8 mouse cellular contexts compared by ENCODE assay signal in genomic region chr4:106847591-106848289, GRCm38 (mm10). TPM values are rescaled to one million over a fixed set of nuclear protein-coding genes. Genes with fewer than 3 reads are reported as not detected.
DNase-seq lines count a peak whose midpoint lies in the region; ATAC-seq and TF ChIP-seq lines count a peak whose summit lies in the region.

No protein-coding gene starts in this region.

- no peaks in the 10 kb centered on the region for H3K36me3 ChIP-seq in CH12.LX (replicated peaks in 1 of 2; ENCODE audit: control insufficient read depth in 1 of 2, insufficient read depth in 1 of 2, low read length in 1 of 2)
- no peaks in the 10 kb centered on the region for H3K36me3 ChIP-seq in intestine, embryonic 15.5 days
- no peaks in the 10 kb centered on the region for H3K36me3 ChIP-seq in liver, embryonic 16.5 days (ENCODE audit: control insufficient read depth, insufficient read depth)

- no peak overlapping the region for H3K4me3 ChIP-seq in CH12.LX (replicated peaks in 1 of 3; ENCODE audit: low read depth in 2 of 3, low read length in 2 of 3, poor library complexity in 1 of 3)
- no peak overlapping the region for H3K4me3 ChIP-seq in intestine, embryonic 15.5 days (replicated peaks)
- H3K4me3 ChIP-seq in liver, embryonic 16.5 days (ENCODE audit: low read depth, low read length): no peak overlapping the region

- 8% methylated on average over 9 of the region's 9 CpGs for WGBS in intestine, embryonic 15.5 days
- 28% methylated on average over 9 of the region's 9 CpGs for WGBS in liver, embryonic 16.5 days (ENCODE audit: insufficient replicate concordance)

- H3K79me2 ChIP-seq in CH12.LX (replicated peaks; ENCODE audit: control insufficient read depth, extremely low read depth, insufficient read depth, poor library complexity, severe bottlenecking): no peaks in the 10 kb centered on the region

- in situ Hi-C loops in CH12.LX (cut with MboI; ENCODE audit: low pct_ligation_motif_present, low pct_unique_long_range_greater_than_20kb, low sequenced_read_pairs): no loop called here

- peak; percentile 90 for ATAC-seq in intestine, embryonic 15.5 days
- peak; percentile 37 for ATAC-seq in liver, embryonic 16.5 days (ENCODE audit: low read depth)
- no peak for ATAC-seq in megakaryocyte-erythroid progenitor cell, adult 5-6 weeks (replicated peaks; ENCODE audit: low FRiP score, low TSS enrichment, poor library complexity, severe bottlenecking)

- no peak for TF ChIP-seq POLR2A in CH12.LX (IDR thresholded peaks at IDR 0.05; ENCODE audit: low read depth, low read length)

- no peak for TF ChIP-seq CTCF in CH12.LX (conservative IDR thresholded peaks at IDR 0.05 in 1 of 2, IDR thresholded peaks at IDR 0.05 in 1 of 2; ENCODE audit: low read depth in 2 of 2, low read length in 2 of 2)

- peak overlapping the region; percentile 39 for H3K4me2 ChIP-seq in CH12.LX (ENCODE audit: insufficient read depth, low read depth, poor library complexity, severe bottlenecking)
- peak overlapping the region; percentile 60 for H3K4me2 ChIP-seq in intestine, embryonic 15.5 days (replicated peaks)
- no peak overlapping the region for H3K4me2 ChIP-seq in liver, embryonic 16.5 days (ENCODE audit: low read depth, low read length)

- H3K4me1 ChIP-seq in CH12.LX (ENCODE audit: control insufficient read depth in 1 of 2, insufficient read depth in 2 of 2): peaks cover 12 to 18% of the 10 kb centered on the region in 2 experiments
- peaks cover 23% of the 10 kb centered on the region for H3K4me1 ChIP-seq in intestine, embryonic 15.5 days (replicated peaks)
- H3K4me1 ChIP-seq in liver, embryonic 16.5 days (ENCODE audit: control insufficient read depth, low read depth, low read length): peaks cover 8% of the 10 kb centered on the region

- no peak overlapping the region for H3K27ac ChIP-seq in CH12.LX (ENCODE audit: insufficient read depth, low read depth)
- H3K27ac ChIP-seq in intestine, embryonic 15.5 days: peak overlapping the region; percentile 89
- H3K27ac ChIP-seq in liver, embryonic 16.5 days (ENCODE audit: low read length): no peak overlapping the region

- dilution Hi-C loops in CH12.LX (cut with MboI; ENCODE audit: extremely low pct_ligation_motif_present, extremely low pct_unique_long_range_greater_than_20kb, low sequenced_read_pairs): no loop called here

- H3K9ac ChIP-seq in CH12.LX (ENCODE audit: insufficient read depth, low read depth): no peak overlapping the region
- peak overlapping the region; percentile 39 for H3K9ac ChIP-seq in intestine, embryonic 15.5 days
- H3K9ac ChIP-seq in liver, embryonic 16.5 days (ENCODE audit: low read depth, low read length): no peak overlapping the region

- TF ChIP-seq RAD21 in CH12.LX (IDR thresholded peaks at IDR 0.05; ENCODE audit: low read depth, low read length): no peak

- DNase-seq in CH12.LX (ENCODE audit: extremely low read depth) (no peak), adipocyte (ENCODE audit: low spot score) (peak; percentile 91)
- DNase-seq in gastrocnemius, postnatal 10 days: peak; percentile 74
- DNase-seq in retina, postnatal 1 day: peak; percentile 80
- no peak for DNase-seq in layer of hippocampus, adult 11-12 months (ENCODE audit: low spot score)

- no peaks in the 10 kb centered on the region for H3K27me3 ChIP-seq in CH12.LX (replicated peaks)
- no peaks in the 10 kb centered on the region for H3K27me3 ChIP-seq in intestine, embryonic 15.5 days (replicated peaks)
- H3K27me3 ChIP-seq in liver, embryonic 16.5 days (ENCODE audit: control insufficient read depth, insufficient read depth, low read depth, low read length): no peaks in the 10 kb centered on the region

- H3K9me3 ChIP-seq in CH12.LX (replicated peaks; ENCODE audit: low read length): no peaks in the 10 kb centered on the region
- no peaks in the 10 kb centered on the region for H3K9me3 ChIP-seq in intestine, embryonic 15.5 days
- no peaks in the 10 kb centered on the region for H3K9me3 ChIP-seq in liver, embryonic 16.5 days (replicated peaks; ENCODE audit: control insufficient read depth, low read length)

- TF ChIP-seq EP300 in CH12.LX (IDR thresholded peaks at IDR 0.05; ENCODE audit: low read length): 0 out of 2 replicates have a peak, but pooled peaks have one; percentile 7

TF ChIP-seq in CH12.LX, 34 proteins besides CTCF, POLR2A, EP300 and RAD21:
- no peak for TF ChIP-seq MYC (IDR thresholded peaks at IDR 0.05; ENCODE audit: low read depth, low read length)
- no peak for TF ChIP-seq CHD1 (IDR thresholded peaks at IDR 0.05; ENCODE audit: low read depth, low read length)
- no peak for TF ChIP-seq RCOR1 (conservative IDR thresholded peaks at IDR 0.05; ENCODE audit: low read depth, low read length)
- no peak for TF ChIP-seq USF1 (IDR thresholded peaks at IDR 0.05; ENCODE audit: low read depth, low read length)
- TF ChIP-seq TBP (conservative IDR thresholded peaks at IDR 0.05; ENCODE audit: low read depth, low read length): no peak
- TF ChIP-seq POLR2AphosphoS2 (IDR thresholded peaks at IDR 0.05; ENCODE audit: low read depth, low read length): no peak
- TF ChIP-seq SMC3 (IDR thresholded peaks at IDR 0.05; ENCODE audit: low read depth, low read length): no peak
- TF ChIP-seq MAZ (IDR thresholded peaks at IDR 0.05; ENCODE audit: low read depth, low read length): no peak
- TF ChIP-seq ZC3H11A (IDR thresholded peaks at IDR 0.05; ENCODE audit: low read depth, low read length): no peak
- no peak for TF ChIP-seq PAX5 (IDR thresholded peaks at IDR 0.05; ENCODE audit: low read length)

RNA-seq across cellular contexts. Expression of gene Acot11, which starts 42.9 kb away (rescaled TPM):
- total RNA-seq in CH12.LX (2012; rRNA removed): 4.8 and 6.8 TPM in 2 replicates
- 2.0 and 2.3 TPM in 2 replicates for total RNA-seq in CH12.LX (2014; rRNA removed)
- 4.3 and 4.4 TPM in 2 replicates for polyA plus RNA-seq in CH12.LX (2012; ENCODE audit: insufficient read length, low read depth)
- 1 to 10 TPM; 5.3 to 7.4 TPM for total RNA-seq in gastrocnemius, postnatal 10 days (2021)
- polyA plus RNA-seq in intestine, embryonic 15.5 days (2015; fragmentation: Nextera tagmentation; extraction: Ambion mirVana): 12.2 and 14.1 TPM in 2 replicates
- 4.9 and 6.1 TPM in 2 replicates for polyA plus RNA-seq in liver, embryonic 16.5 days (2015; fragmentation: Nextera tagmentation; extraction: Ambion mirVana)
- total RNA-seq in megakaryocyte-erythroid progenitor cell, adult 5-6 weeks (2014; fragmentation: Nextera tagmentation): 1.0 and 2.1 TPM in 2 replicates
- total RNA-seq in megakaryocyte-erythroid progenitor cell, adult 5-6 weeks (2017): 0.99 and 1.0 TPM in 2 replicates

Comparison
In these comparisons a context has a peak if more than half of its experiments do, and no peak if none do; other contexts are left out.
1. DNase-seq: peak in adipocyte (single experiment), gastrocnemius, postnatal 10 days (single experiment) and retina, postnatal 1 day (single experiment); none in CH12.LX (single experiment) and layer of hippocampus, adult 11-12 months (single experiment).